In the genomic region with DNA sequence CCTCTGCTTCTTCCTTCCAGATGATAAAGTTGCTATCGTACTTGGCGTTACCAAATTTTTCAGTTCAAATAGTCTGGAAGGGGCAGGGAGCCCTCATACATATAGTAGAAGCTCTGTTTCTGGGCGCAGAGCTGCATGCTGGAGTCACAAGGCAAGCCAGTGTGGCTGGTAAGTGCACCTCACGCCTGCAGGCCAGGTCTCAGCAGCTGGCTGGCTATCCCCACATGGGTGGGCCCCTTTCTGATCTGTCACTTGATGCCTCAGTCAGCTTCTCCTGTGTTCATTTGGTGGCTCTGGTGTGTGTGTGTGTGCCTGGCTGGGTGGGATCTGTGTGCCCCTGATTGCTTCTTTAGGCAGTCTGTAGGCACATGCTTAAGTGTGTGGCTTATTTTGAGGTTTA, we compare ENCODE assay signal across 20 mouse cellular contexts. TPM values are rescaled to one million over a fixed set of nuclear protein-coding genes. Genes with fewer than 3 reads are reported as not detected.
A peak's percentile ranks its signal among the peaks of the same experiment; 100 is the strongest.
DNase-seq lines count a peak whose midpoint lies in the region; ATAC-seq and TF ChIP-seq lines count a peak whose summit lies in the region.
"Had no signal": no experiment of that assay in that cellular context is flagged by ENCODE, and none has a peak within 500 bp of the region (broad histone marks: within the 10 kb centered on the region; RNA-seq: fewer than 3 reads in every experiment).

No protein-coding gene starts in this region.

- TF ChIP-seq CTCF in thymus, adult 2 months (IDR thresholded peaks at IDR 0.05; ENCODE audit: borderline replicate concordance, control insufficient read depth, extremely low read depth, insufficient read depth, low read length, poor library complexity): no peak

- 60% methylated on average over 4 of the region's 4 CpGs for WGBS in kidney, embryonic 15.5 days
- 69% methylated on average over 4 of the region's 4 CpGs for WGBS in limb, embryonic 10.5 days
- whole genome bisulfite sequencing in thymus, adult 2 months: 88% methylated on average over 4 of the region's 4 CpGs

- no peaks in the 10 kb centered on the region for H3K36me3 ChIP-seq in kidney, embryonic 15.5 days
- no peaks in the 10 kb centered on the region for H3K36me3 ChIP-seq in limb, embryonic 10.5 days
- no peaks in the 10 kb centered on the region for H3K36me3 ChIP-seq in thymus, adult 2 months (ENCODE audit: control insufficient read depth, insufficient read depth, low read length)
- H3K36me3 ChIP-seq: embryonic facial prominence, embryonic 15.5 days; limb, embryonic 15.5 days; liver, embryonic 15.5 days; midbrain, embryonic 13.5 days; neural tube, embryonic 12.5 days had no signal

- H3K4me1 ChIP-seq in kidney, embryonic 15.5 days: peaks cover 25% of the 10 kb centered on the region
- peaks cover 31% of the 10 kb centered on the region for H3K4me1 ChIP-seq in limb, embryonic 10.5 days
- H3K4me1 ChIP-seq in thymus, adult 2 months (replicated peaks; ENCODE audit: control insufficient read depth, insufficient read depth, low read length): peaks cover 41% of the 10 kb centered on the region
- H3K4me1 ChIP-seq: liver, embryonic 15.5 days had no signal

- no peaks in the 10 kb centered on the region for H3K27me3 ChIP-seq in kidney, embryonic 15.5 days
- H3K27me3 ChIP-seq in limb, embryonic 10.5 days (ENCODE audit: low read depth, poor library complexity, severe bottlenecking): no peaks in the 10 kb centered on the region
- no peaks in the 10 kb centered on the region for H3K27me3 ChIP-seq in thymus, adult 2 months (ENCODE audit: control insufficient read depth, insufficient read depth, low read length)
- H3K27me3 ChIP-seq: embryonic facial prominence, embryonic 15.5 days; limb, embryonic 15.5 days; liver, embryonic 15.5 days; midbrain, embryonic 13.5 days; neural tube, embryonic 12.5 days had no signal

- ATAC-seq in kidney, embryonic 15.5 days (replicated peaks; ENCODE audit: low FRiP score): 0 out of 2 replicates have a peak, but pooled peaks have one; percentile 30
- ATAC-seq: forebrain, embryonic 16.5 days; hindbrain, postnatal 0 days; midbrain, embryonic 13.5 days had no signal

- no peaks in the 10 kb centered on the region for H3K9me3 ChIP-seq in kidney, embryonic 15.5 days (replicated peaks)
- no peaks in the 10 kb centered on the region for H3K9me3 ChIP-seq in limb, embryonic 10.5 days (replicated peaks)
- H3K9me3 ChIP-seq: embryonic facial prominence, embryonic 15.5 days; limb, embryonic 15.5 days; liver, embryonic 15.5 days; midbrain, embryonic 13.5 days; neural tube, embryonic 12.5 days had no signal

- no peak overlapping the region for H3K9ac ChIP-seq in kidney, embryonic 15.5 days
- H3K9ac ChIP-seq: embryonic facial prominence, embryonic 15.5 days; limb, embryonic 15.5 days; liver, embryonic 15.5 days; midbrain, embryonic 13.5 days; neural tube, embryonic 12.5 days had no signal

- TF ChIP-seq POLR2A in thymus, adult 2 months (IDR thresholded peaks at IDR 0.05; ENCODE audit: control insufficient read depth, extremely low read depth, insufficient read depth, low read length, poor library complexity): no peak

- H3K4me2 ChIP-seq in kidney, embryonic 15.5 days: no peak overlapping the region
- H3K4me2 ChIP-seq: embryonic facial prominence, embryonic 15.5 days; limb, embryonic 15.5 days; liver, embryonic 15.5 days; midbrain, embryonic 13.5 days; neural tube, embryonic 12.5 days had no signal

- no peak overlapping the region for H3K4me3 ChIP-seq in kidney, embryonic 15.5 days (replicated peaks)
- no peak overlapping the region for H3K4me3 ChIP-seq in limb, embryonic 10.5 days
- H3K4me3 ChIP-seq in thymus, adult 2 months (ENCODE audit: control insufficient read depth, insufficient read depth, low read length): no peak overlapping the region
- H3K4me3 ChIP-seq: embryonic facial prominence, embryonic 15.5 days; left cerebral cortex, adult 2 months; limb, embryonic 15.5 days; liver, embryonic 15.5 days; midbrain, embryonic 13.5 days; neural tube, embryonic 12.5 days had no signal

- DNase-seq in kidney, postnatal 14 days: no peak
- DNase-seq in limb, embryonic 10.5 days (ENCODE audit: low spot score): peak; percentile 44
- DNase-seq in thymus, adult 2 months: no peak
- DNase-seq in lung, adult 18-20 months: no peak
- no peak for DNase-seq in adipocyte (ENCODE audit: low spot score)
- no peak for DNase-seq in right cerebral cortex, postnatal 10 days (ENCODE audit: low spot score in 2 of 2)
- DNase-seq: cerebellum, adult 18-20 months; cerebellum, postnatal 25 days; heart, postnatal 4 days; kidney, adult 18-20 months; kidney, postnatal 10 days had no signal

- H3K27ac ChIP-seq in kidney, embryonic 15.5 days: no peak overlapping the region
- peak overlapping the region; percentile 14; the same call in 1 of the 2 replicates for H3K27ac ChIP-seq in limb, embryonic 10.5 days
- peak overlapping the region; percentile 21; the same call in 1 of the 2 replicates for H3K27ac ChIP-seq in thymus, adult 2 months (ENCODE audit: control insufficient read depth, insufficient read depth, low read length)
- H3K27ac ChIP-seq: embryonic facial prominence, embryonic 15.5 days; hindbrain, postnatal 0 days; left cerebral cortex, adult 2 months; limb, embryonic 15.5 days; liver, embryonic 15.5 days; midbrain, embryonic 13.5 days; neural tube, embryonic 12.5 days had no signal

RNA-seq across cellular contexts. Expression of a gene that starts 12.8 kb away (rescaled TPM):
- polyA plus RNA-seq in kidney, embryonic 15.5 days (2015; fragmentation: Nextera tagmentation; extraction: Ambion mirVana): 8.2 and 8.6 TPM in 2 replicates
- 4.3 and 5.1 TPM in 2 replicates for polyA plus RNA-seq in limb, embryonic 10.5 days (2016; fragmentation: Nextera tagmentation; extraction: Ambion mirVana)
- 24.1 and 24.6 TPM in 2 replicates for polyA plus RNA-seq in thymus, adult 2 months (2012; rRNA removed)
